Mouse (Mus musculus) intestine, postnatal 0 days (tissue): ENCODE measurements around the gene Olfr56. TPM values are rescaled to one million over a fixed set of nuclear protein-coding genes. Genes with fewer than 3 reads are reported as not detected.

Experiments
- ATAC-seq: fragments of 200-750 bp; cut with Nextera tagmentation; 2 replicates; pipeline ENCODE4 v1.8.0; 2017; ENCODE audit warnings: mild to moderate bottlenecking, moderate TSS enrichment, moderate library complexity
- H3K27ac ChIP-seq: fragments of 300-500 bp; sonication (generic); 2 replicates; pipeline ENCODE4 v1.5.1; 2014; ENCODE audit warnings: mild to moderate bottlenecking, low read depth, low read length, moderate library complexity
- H3K27me3 ChIP-seq: fragments of 300-500 bp; sonication (generic); replicated peaks from 2 replicates; pipeline ENCODE4 v1.6.1; 2014; ENCODE audit warnings: low read length, mixed read lengths; ENCODE audit not compliant: control insufficient read depth, insufficient read depth
- H3K36me3 ChIP-seq: fragments of 300-500 bp; sonication (generic); 2 replicates; pipeline ENCODE4 v1.6.1; 2014; ENCODE audit warnings: mild to moderate bottlenecking, moderate library complexity; ENCODE audit not compliant: control insufficient read depth, insufficient read depth
- H3K4me1 ChIP-seq: fragments of 300-500 bp; sonication (generic); replicated peaks from 2 replicates; pipeline ENCODE4 v1.6.1; 2014; ENCODE audit warnings: antibody characterized with exemption, low read length, mixed read lengths; ENCODE audit not compliant: control insufficient read depth, insufficient read depth
- H3K4me2 ChIP-seq: fragments of 300-500 bp; sonication (generic); replicated peaks from 2 replicates; pipeline ENCODE4 v1.6.1; 2014; ENCODE audit warnings: low read depth, mild to moderate bottlenecking, moderate library complexity
- H3K4me3 ChIP-seq: fragments of 300-500 bp; sonication (generic); 2 replicates; pipeline ENCODE4 v1.5.1; 2014; ENCODE audit warnings: low read depth, low read length
- H3K9ac ChIP-seq: fragments of 300-500 bp; sonication (generic); 2 replicates; pipeline ENCODE4 v1.6.1; 2014; ENCODE audit warnings: mild to moderate bottlenecking, low read depth, low read length
- H3K9me3 ChIP-seq: fragments of 300-500 bp; sonication (generic); 2 replicates; pipeline ENCODE4 v1.6.1; 2016; ENCODE audit warnings: mixed run types; ENCODE audit not compliant: control insufficient read depth
- CTCF ChIP-seq: sonication (generic); IDR thresholded peaks from 2 replicates; pipeline ENCODE4 v1.5.1; 2016; ENCODE audit warnings: low read depth, mild to moderate bottlenecking, control low read depth, antibody characterized with exemption, moderate library complexity
- WGBS: fragments of 180-500 bp; shearing (Covaris S2); extraction: QIAGEN DNeasy Blood & Tissue Kit; methylation state at CpG from one replicate; pipeline ENCODE4 v1.1.7; 2014; 5-methylcytosine and 5-hydroxymethylcytosine counted together
- polyA plus RNA-seq: library from polyadenylated mRNA; unstranded; fragments of >200 nt; fragmentation: Nextera tagmentation; extraction: Ambion mirVana; gene quantifications from 2 replicates; pipeline ENCODE4 v1.2.1, GENCODE M21; 2015

The Olfr56 gene
- polyA plus RNA-seq, 1 experiment from 2014 or later = 0.30 TPM

DNA sequence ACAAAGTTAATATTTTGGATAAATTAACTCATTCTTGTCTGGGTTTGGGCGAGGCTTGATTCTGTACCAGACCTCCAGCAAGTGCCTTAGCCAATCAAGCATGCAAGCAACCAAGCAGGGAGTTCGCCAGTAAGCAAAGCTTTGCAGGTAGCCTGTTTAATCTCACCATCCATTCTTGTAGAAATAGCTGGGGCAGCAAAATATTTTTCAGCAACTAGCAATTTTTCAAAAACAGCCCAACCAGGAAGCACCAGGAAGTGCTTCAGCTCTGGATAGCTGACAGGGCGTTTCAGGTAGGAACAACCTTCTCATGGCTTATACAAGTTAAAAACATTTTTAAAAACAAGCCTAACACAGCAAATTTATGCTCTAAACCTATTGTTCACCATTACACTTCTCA lies 103.2 kb downstream of the Olfr56 start:
- 71% methylated on average over 3 of the region's 3 CpGs for WGBS
- no peaks in the 10 kb centered on the region for H3K9me3 ChIP-seq
- no peak overlapping the region for H3K9ac ChIP-seq
- H3K4me1 ChIP-seq = peaks cover 9% of the 10 kb centered on the region
- ATAC-seq = no peak
- no peaks in the 10 kb centered on the region for H3K27me3 ChIP-seq
- no peaks in the 10 kb centered on the region for H3K36me3 ChIP-seq
- no peak overlapping the region for H3K27ac ChIP-seq
- H3K4me2 ChIP-seq = no peak overlapping the region
- TF ChIP-seq CTCF = no peak
- H3K4me3 ChIP-seq = no peak overlapping the region

DNA sequence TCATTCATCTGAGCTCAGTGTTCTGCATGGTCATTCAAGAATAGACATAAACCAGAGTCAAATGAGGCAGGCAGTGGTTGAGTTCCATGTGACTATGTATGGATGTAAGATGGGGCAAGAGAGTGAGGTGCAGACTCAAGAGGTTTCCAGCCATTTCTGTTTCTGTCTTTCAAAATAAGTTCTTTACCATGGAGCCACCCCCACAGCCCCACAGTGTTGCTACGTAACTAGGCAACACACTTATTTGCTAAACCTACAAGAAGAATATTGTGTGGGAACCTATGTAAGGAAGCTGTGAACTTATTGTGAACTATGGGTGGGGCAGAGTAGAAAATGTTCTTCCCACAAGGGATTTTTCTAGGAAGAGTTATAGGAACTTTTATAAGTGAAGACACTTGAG lies 104.5 kb downstream of the Olfr56 start:
- H3K4me2 ChIP-seq = no peak overlapping the region
- no peak for TF ChIP-seq CTCF
- 67% methylated on average over 1 of the region's 1 CpGs for WGBS

GRCm38 (mm10) chr11:49083808-49084207 lies 105.1 kb downstream of the Olfr56 start:
- WGBS = 82% methylated on average over 3 of the region's 3 CpGs
- TF ChIP-seq CTCF = no peak

More for the DNA sequence above, 104.5 kb downstream of the Olfr56 start:
- Histone ChIP-seq H3K9me3 (no peaks in the 10 kb centered on the region), H3K9ac (no peak overlapping the region), H3K4me3 (no peak overlapping the region), H3K27ac (no peak overlapping the region), H3K36me3 (no peaks in the 10 kb centered on the region), H3K27me3 (no peaks in the 10 kb centered on the region), H3K4me1 (peaks cover 9% of the 10 kb centered on the region)
- 0 out of 2 replicates have a peak, but pooled peaks have one; percentile 20 for ATAC-seq

GRCm38 (mm10) chr11:49084385-49084784 lies 105.7 kb downstream of the Olfr56 start:
- no peak for ATAC-seq
- Histone ChIP-seq H3K4me3 (no peak overlapping the region), H3K36me3 (no peaks in the 10 kb centered on the region), H3K27me3 (no peaks in the 10 kb centered on the region), H3K9ac (no peak overlapping the region), H3K27ac (no peak overlapping the region), H3K4me1 (peaks cover 6% of the 10 kb centered on the region; the same call in 1 of the 2 replicates), H3K4me2 (no peak overlapping the region), H3K9me3 (no peaks in the 10 kb centered on the region)
- no peak for TF ChIP-seq CTCF
- 48% methylated on average over 1 of the region's 1 CpGs for WGBS

More at GRCm38 (mm10) chr11:49083808-49084207, 105.1 kb downstream of the Olfr56 start:
- Histone ChIP-seq H3K4me1 (peaks cover 4% of the 10 kb centered on the region; the same call in 1 of the 2 replicates), H3K9ac (no peak overlapping the region), H3K9me3 (no peaks in the 10 kb centered on the region), H3K4me2 (no peak overlapping the region), H3K27ac (no peak overlapping the region), H3K4me3 (no peak overlapping the region), H3K36me3 (no peaks in the 10 kb centered on the region), H3K27me3 (no peaks in the 10 kb centered on the region)
- no peak for ATAC-seq

GRCm38 (mm10) chr11:49084875-49085274 lies 106.2 kb downstream of the Olfr56 start:
- peaks cover 7% of the 10 kb centered on the region; the same call in 1 of the 2 replicates for H3K4me1 ChIP-seq
- WGBS = 18% methylated on average over 3 of the region's 3 CpGs
- peak; percentile 61 for TF ChIP-seq CTCF
- H3K4me3 ChIP-seq = no peak overlapping the region
- no peak overlapping the region for H3K27ac ChIP-seq
- no peaks in the 10 kb centered on the region for H3K36me3 ChIP-seq
- no peaks in the 10 kb centered on the region for H3K9me3 ChIP-seq
- H3K4me2 ChIP-seq = no peak overlapping the region
- no peaks in the 10 kb centered on the region for H3K27me3 ChIP-seq
- no peak overlapping the region for H3K9ac ChIP-seq
- ATAC-seq = no peak

DNA sequence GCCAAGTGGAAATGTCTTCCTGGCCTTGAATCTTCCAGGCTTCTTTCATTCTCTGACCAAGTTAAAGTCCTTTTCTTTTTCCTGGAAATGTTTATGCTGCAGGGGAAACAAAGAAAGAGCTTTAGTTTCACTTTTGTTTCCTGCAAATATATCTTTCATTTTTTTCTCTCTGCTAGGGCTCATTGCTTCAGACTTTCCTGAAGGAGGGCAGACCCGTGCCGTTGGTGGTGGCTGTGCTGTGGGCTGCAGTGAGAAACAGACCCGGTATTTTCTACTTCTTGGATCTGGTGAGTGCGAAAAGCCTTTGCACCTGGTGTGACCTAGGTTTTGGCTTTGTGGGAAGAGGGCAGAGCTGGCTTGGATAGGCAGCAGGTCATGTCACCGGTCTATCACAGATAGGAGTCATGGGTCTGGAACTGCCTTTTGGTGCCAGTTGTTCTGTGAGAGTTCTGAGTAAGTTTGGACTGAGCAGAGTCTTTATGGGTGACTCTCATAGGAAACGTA lies 108.2 kb downstream of the Olfr56 start:
- no peak for TF ChIP-seq CTCF
- Histone ChIP-seq H3K4me2 (peak overlapping the region; percentile 67), H3K27ac (peak overlapping the region; percentile 41; the same call in 1 of the 2 replicates), H3K4me3 (peak overlapping the region; percentile 28; the same call in 1 of the 2 replicates), H3K9ac (peak overlapping the region; percentile 43; the same call in 1 of the 2 replicates), H3K9me3 (no peaks in the 10 kb centered on the region), H3K27me3 (no peaks in the 10 kb centered on the region), H3K36me3 (no peaks in the 10 kb centered on the region), H3K4me1 (peaks cover 12% of the 10 kb centered on the region; the same call in 1 of the 2 replicates)
- 59% methylated on average over 6 of the region's 6 CpGs for WGBS
- ATAC-seq = no peak
